14 mouse cellular contexts compared by ENCODE assay signal in the genomic region with DNA sequence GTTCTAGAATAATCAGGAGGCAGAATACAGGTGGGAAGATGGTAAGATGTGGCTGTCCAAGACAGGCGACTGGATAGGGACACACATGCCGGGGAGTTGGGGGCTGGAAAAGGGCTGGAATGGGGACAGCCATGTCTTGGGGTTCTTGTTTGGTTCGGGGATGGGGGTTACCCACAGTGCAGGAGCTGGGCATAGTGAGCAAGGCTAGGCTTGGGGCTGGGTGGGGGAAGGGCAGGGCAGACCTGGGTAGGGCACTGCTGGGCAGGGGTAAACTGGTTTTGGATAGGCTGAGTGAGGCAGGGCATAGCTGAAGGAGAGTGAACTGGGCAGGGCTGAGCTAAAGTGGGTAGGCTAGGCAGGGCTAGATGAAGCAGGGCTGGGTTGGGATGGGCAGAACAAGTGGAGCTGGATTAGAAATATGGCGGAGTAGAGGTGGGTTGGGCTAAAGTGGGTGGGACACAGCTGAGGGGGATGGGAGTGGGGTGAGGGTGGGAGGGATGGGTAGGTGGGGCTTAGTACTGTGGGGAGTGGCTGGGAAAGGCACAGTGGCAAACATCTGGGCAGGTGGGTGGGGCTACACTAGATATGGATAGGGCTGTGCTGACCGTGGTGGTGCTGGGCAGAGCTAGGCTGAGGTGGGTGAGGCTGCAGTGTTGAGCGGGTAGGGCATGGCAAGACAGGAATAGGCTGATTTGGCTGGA. TPM values are rescaled to one million over a fixed set of nuclear protein-coding genes. Genes with fewer than 3 reads are reported as not detected.
DNase-seq lines count a peak whose midpoint lies in the region; ATAC-seq lines count a peak whose summit lies in the region.
"Had no signal": no experiment of that assay in that cellular context is flagged by ENCODE, and none has a peak within 500 bp of the region (broad histone marks: within the 10 kb centered on the region; RNA-seq: fewer than 3 reads in every experiment).

No protein-coding gene starts in this region.

- peaks cover 5% of the 10 kb centered on the region for H3K4me1 ChIP-seq in heart, embryonic 11.5 days (ENCODE audit: control insufficient read depth, insufficient read depth, low read length)
- H3K4me1 ChIP-seq in lung, embryonic 16.5 days (replicated peaks; ENCODE audit: control insufficient read depth, insufficient read depth, low read length), result no peaks in the 10 kb centered on the region; the same call in 1 of the 2 replicates
- no peaks in the 10 kb centered on the region for H3K4me1 ChIP-seq in limb, embryonic 13.5 days
- no peaks in the 10 kb centered on the region for H3K4me1 ChIP-seq in stomach, embryonic 16.5 days (ENCODE audit: control insufficient read depth, insufficient read depth, low read length)
- H3K4me1 ChIP-seq: embryonic facial prominence, embryonic 12.5 days had no signal

- H3K27ac ChIP-seq in heart, embryonic 11.5 days (ENCODE audit: low read depth, low read length), result no peak overlapping the region
- no peak overlapping the region for H3K27ac ChIP-seq in lung, embryonic 16.5 days (ENCODE audit: low read length)
- H3K27ac ChIP-seq in limb, embryonic 13.5 days, result no peak overlapping the region
- no peak overlapping the region for H3K27ac ChIP-seq in stomach, embryonic 16.5 days (ENCODE audit: low read length)
- H3K27ac ChIP-seq: embryonic facial prominence, embryonic 12.5 days had no signal

- H3K9me3 ChIP-seq in heart, embryonic 11.5 days (replicated peaks; ENCODE audit: control insufficient read depth, low read length), result no peaks in the 10 kb centered on the region
- no peaks in the 10 kb centered on the region for H3K9me3 ChIP-seq in lung, embryonic 16.5 days (ENCODE audit: control insufficient read depth, low read length)
- H3K9me3 ChIP-seq in limb, embryonic 13.5 days, result no peaks in the 10 kb centered on the region
- no peaks in the 10 kb centered on the region for H3K9me3 ChIP-seq in stomach, embryonic 16.5 days (replicated peaks; ENCODE audit: control insufficient read depth, low read length)
- H3K9me3 ChIP-seq: embryonic facial prominence, embryonic 12.5 days had no signal

- peak; percentile 63 for ATAC-seq in heart, embryonic 11.5 days (replicated peaks; ENCODE audit: insufficient number of reproducible peaks, low FRiP score, low TSS enrichment)
- ATAC-seq in lung, embryonic 16.5 days (ENCODE audit: low read depth), result peak; percentile 60; the same call in 1 of the 2 replicates
- peak; percentile 57; the same call in 1 of the 2 replicates for ATAC-seq in limb, embryonic 13.5 days (ENCODE audit: low FRiP score, low read depth)
- peak; percentile 85 for ATAC-seq in stomach, embryonic 16.5 days (ENCODE audit: insufficient read depth, low FRiP score)

- no peak overlapping the region for H3K9ac ChIP-seq in heart, embryonic 11.5 days (ENCODE audit: low read depth, low read length)
- no peak overlapping the region for H3K9ac ChIP-seq in lung, embryonic 16.5 days (ENCODE audit: low read length)
- no peak overlapping the region for H3K9ac ChIP-seq in limb, embryonic 13.5 days
- H3K9ac ChIP-seq in stomach, embryonic 16.5 days (ENCODE audit: low read length), result no peak overlapping the region
- H3K9ac ChIP-seq: embryonic facial prominence, embryonic 12.5 days had no signal

- H3K36me3 ChIP-seq in heart, embryonic 11.5 days (ENCODE audit: control insufficient read depth, insufficient read depth, low read length), result peaks cover 71% of the 10 kb centered on the region
- peaks cover 68% of the 10 kb centered on the region for H3K36me3 ChIP-seq in lung, embryonic 16.5 days (ENCODE audit: control insufficient read depth, insufficient read depth, low read length)
- peaks cover 94% of the 10 kb centered on the region for H3K36me3 ChIP-seq in limb, embryonic 13.5 days
- H3K36me3 ChIP-seq in stomach, embryonic 16.5 days (ENCODE audit: control insufficient read depth, insufficient read depth, low read length), result peaks cover 69% of the 10 kb centered on the region

- H3K27me3 ChIP-seq in heart, embryonic 11.5 days (ENCODE audit: control insufficient read depth, insufficient read depth, low read length), result no peaks in the 10 kb centered on the region
- H3K27me3 ChIP-seq in lung, embryonic 16.5 days (ENCODE audit: control insufficient read depth, insufficient read depth, low read depth, low read length), result no peaks in the 10 kb centered on the region
- no peaks in the 10 kb centered on the region for H3K27me3 ChIP-seq in limb, embryonic 13.5 days
- no peaks in the 10 kb centered on the region for H3K27me3 ChIP-seq in stomach, embryonic 16.5 days (ENCODE audit: control insufficient read depth, insufficient read depth, low read length)
- H3K27me3 ChIP-seq: embryonic facial prominence, embryonic 12.5 days had no signal

- 91% methylated on average over 6 of the region's 6 CpGs for WGBS in heart, embryonic 11.5 days (ENCODE audit: insufficient replicate concordance)
- WGBS in lung, embryonic 16.5 days, result 93% methylated on average over 6 of the region's 6 CpGs
- WGBS in limb, embryonic 13.5 days, result 97% methylated on average over 6 of the region's 6 CpGs
- 86% methylated on average over 6 of the region's 6 CpGs for WGBS in stomach, embryonic 16.5 days

- H3K4me2 ChIP-seq in heart, embryonic 11.5 days, result no peak overlapping the region
- H3K4me2 ChIP-seq in lung, embryonic 16.5 days (ENCODE audit: low read depth, low read length), result no peak overlapping the region
- H3K4me2 ChIP-seq in limb, embryonic 13.5 days (replicated peaks), result no peak overlapping the region
- no peak overlapping the region for H3K4me2 ChIP-seq in stomach, embryonic 16.5 days (ENCODE audit: low read depth, low read length)
- H3K4me2 ChIP-seq: embryonic facial prominence, embryonic 12.5 days had no signal

- H3K4me3 ChIP-seq in heart, embryonic 11.5 days (ENCODE audit: low read depth, low read length), result no peak overlapping the region
- no peak overlapping the region for H3K4me3 ChIP-seq in lung, embryonic 16.5 days (ENCODE audit: low read length)
- no peak overlapping the region for H3K4me3 ChIP-seq in limb, embryonic 13.5 days
- no peak overlapping the region for H3K4me3 ChIP-seq in stomach, embryonic 16.5 days (replicated peaks; ENCODE audit: low read length)
- H3K4me3 ChIP-seq: embryonic facial prominence, embryonic 12.5 days had no signal

- DNase-seq in heart, adult 8-10 months (ENCODE audit: low spot score), result no peak
- DNase-seq in lung, postnatal 14 days, result no peak
- DNase-seq in adrenal gland, adult 2 months, result no peak
- DNase-seq in heart, adult 18-20 months, result no peak
- DNase-seq: adrenal gland, postnatal 25 days; cerebellum, adult 2 months; heart, postnatal 10 days; left cerebral cortex, postnatal 4 days; thymus, postnatal 25 days had no signal

RNA-seq across cellular contexts. Expression of a gene that starts 46.8 kb away (rescaled TPM):
- polyA plus RNA-seq in heart, embryonic 11.5 days (2014; fragmentation: Nextera tagmentation; extraction: Ambion mirVana), result 49.0 and 55.7 TPM in 2 replicates
- total RNA-seq in heart, adult 8-10 months (2022), result 10 to 100 TPM; 20.9 to 28.3 (median 24.5) TPM
- 58.8 and 67.5 TPM in 2 replicates for polyA plus RNA-seq in lung, embryonic 16.5 days (2015; fragmentation: Nextera tagmentation; extraction: Ambion mirVana)
- 137 and 141 TPM in 2 replicates for polyA plus RNA-seq in limb, embryonic 13.5 days (2015; fragmentation: Nextera tagmentation; extraction: Ambion mirVana)
- polyA plus RNA-seq in stomach, embryonic 16.5 days (2015; fragmentation: Nextera tagmentation; extraction: Ambion mirVana), result 70.5 and 75.0 TPM in 2 replicates
- 10 to 100 TPM; 51.6 to 66.0 TPM for total RNA-seq in adrenal gland, adult 2 months (2021)
- polyA plus RNA-seq in adrenal gland, adult 2 months (2012; rRNA removed), result 21.2 and 21.3 TPM in 2 replicates
- total RNA-seq in heart, adult 18-20 months (2021), result 10 to 100 TPM; 18.2 to 20.5 TPM
